12 mouse cellular contexts compared by ENCODE assay signal in the genomic region with DNA sequence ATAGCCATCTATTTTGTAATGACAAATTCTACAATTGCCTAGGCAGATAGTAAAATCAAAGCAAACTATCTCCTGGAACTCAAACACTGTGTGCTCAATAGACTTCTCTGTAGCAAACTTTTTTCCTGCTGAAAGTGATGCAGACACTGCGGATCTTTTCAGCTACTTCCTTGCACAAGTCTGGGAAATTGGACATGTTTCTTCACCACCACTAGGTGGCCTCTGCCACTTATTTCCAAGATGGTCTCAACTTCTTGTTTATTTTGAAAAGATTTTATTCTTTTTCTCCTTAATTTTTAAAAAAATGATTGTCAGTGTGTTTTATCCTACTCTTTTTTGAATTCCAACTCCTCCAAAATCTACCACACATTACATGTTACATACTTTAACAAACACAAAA.
A peak's percentile ranks its signal among the peaks of the same experiment; 100 is the strongest.
DNase-seq lines count a peak whose midpoint lies in the region; ATAC-seq and TF ChIP-seq lines count a peak whose summit lies in the region.
"Had no signal": no experiment of that assay in that cellular context is flagged by ENCODE, and none has a peak within 500 bp of the region (broad histone marks: within the 10 kb centered on the region; RNA-seq: fewer than 3 reads in every experiment).

No protein-coding gene starts in this region.

- H3K36me3 ChIP-seq in forebrain, postnatal 0 days (ENCODE audit: insufficient read depth), result no peaks in the 10 kb centered on the region
- no peaks in the 10 kb centered on the region for H3K36me3 ChIP-seq in forebrain, embryonic 12.5 days (replicated peaks)
- no peaks in the 10 kb centered on the region for H3K36me3 ChIP-seq in ES-E14 (ENCODE audit: control insufficient read depth, insufficient read depth, low read length, poor library complexity, severe bottlenecking)
- H3K36me3 ChIP-seq: limb, embryonic 12.5 days; lung, embryonic 15.5 days had no signal

- H3K27me3 ChIP-seq in forebrain, postnatal 0 days (ENCODE audit: insufficient read depth, low read length), result no peaks in the 10 kb centered on the region
- no peaks in the 10 kb centered on the region for H3K27me3 ChIP-seq in forebrain, embryonic 12.5 days
- H3K27me3 ChIP-seq: limb, embryonic 12.5 days; lung, embryonic 15.5 days had no signal

- WGBS in forebrain, postnatal 0 days, result 63% methylated on average over 1 of the region's 1 CpGs
- WGBS in forebrain, embryonic 12.5 days, result 54% methylated on average over 1 of the region's 1 CpGs

- intact Hi-C loops in left cerebral cortex, postnatal 25 days (cut with DNase I), result loop anchor here (5.0 to 10.0 kb wide), 2 partner anchors 111 to 318 kb away; no protein-coding TSS in a partner anchor

- in situ Hi-C loops in ES-E14 (cut with MboI; ENCODE audit: low sequenced_read_pairs in 2 of 2, unreplicated experiment in 2 of 2), result loop anchor here (25.0 kb wide), 3 partner anchors 373 to 748 kb away; no protein-coding TSS in a partner anchor

- ATAC-seq in forebrain, postnatal 0 days, result no peak
- ATAC-seq in forebrain, embryonic 12.5 days (ENCODE audit: low FRiP score), result no peak
- ATAC-seq: forebrain, embryonic 16.5 days had no signal

- H3K4me1 ChIP-seq in forebrain, postnatal 0 days (ENCODE audit: insufficient read depth), result no peaks in the 10 kb centered on the region
- no peaks in the 10 kb centered on the region for H3K4me1 ChIP-seq in forebrain, embryonic 12.5 days
- no peaks in the 10 kb centered on the region for H3K4me1 ChIP-seq in ES-E14 (ENCODE audit: control insufficient read depth in 2 of 2, insufficient read depth in 2 of 2, low read length in 2 of 2, poor library complexity in 1 of 2)
- H3K4me1 ChIP-seq: limb, embryonic 12.5 days; lung, embryonic 15.5 days had no signal

- no peak overlapping the region for H3K27ac ChIP-seq in forebrain, postnatal 0 days (ENCODE audit: low read depth, low read length)
- no peak overlapping the region for H3K27ac ChIP-seq in forebrain, embryonic 12.5 days
- no peak overlapping the region for H3K27ac ChIP-seq in ES-E14 (ENCODE audit: insufficient read depth, low read depth, low read length, poor library complexity, severe bottlenecking)
- H3K27ac ChIP-seq: limb, embryonic 12.5 days; lung, embryonic 15.5 days had no signal

- peak; percentile 33 for DNase-seq in forebrain, postnatal 0 days
- DNase-seq in left cerebral cortex, postnatal 25 days (ENCODE audit: low spot score in 2 of 2), result peak; percentile 1 to 11
- DNase-seq in left cerebral cortex, adult 9 months (ENCODE audit: low spot score in 2 of 2), result no peak
- no peak for DNase-seq in ES-E14 (ENCODE audit: low read depth, low spot score)
- DNase-seq in mesoderm, embryonic 11.5 days (ENCODE audit: low read depth, low spot score), result peak; percentile 1
- no peak for DNase-seq in urinary bladder, postnatal 10 days (ENCODE audit: low spot score)
- no peak for DNase-seq in heart, adult 8-10 months (ENCODE audit: low spot score)
- DNase-seq: thymus, adult 18-20 months had no signal

- no peaks in the 10 kb centered on the region for H3K9me3 ChIP-seq in forebrain, postnatal 0 days (ENCODE audit: low read length)
- H3K9me3 ChIP-seq in forebrain, embryonic 12.5 days, result no peaks in the 10 kb centered on the region
- H3K9me3 ChIP-seq in ES-E14 (ENCODE audit: control insufficient read depth, insufficient read depth, low read depth, low read length), result no peaks in the 10 kb centered on the region
- H3K9me3 ChIP-seq: limb, embryonic 12.5 days; lung, embryonic 15.5 days had no signal

- H3K4me2 ChIP-seq in forebrain, postnatal 0 days (ENCODE audit: low read depth), result no peak overlapping the region
- no peak overlapping the region for H3K4me2 ChIP-seq in forebrain, embryonic 12.5 days
- H3K4me2 ChIP-seq: limb, embryonic 12.5 days; lung, embryonic 15.5 days had no signal

- H3K4me3 ChIP-seq in forebrain, postnatal 0 days (ENCODE audit: low read depth, low read length), result no peak overlapping the region
- H3K4me3 ChIP-seq in forebrain, embryonic 12.5 days (replicated peaks), result no peak overlapping the region
- no peak overlapping the region for H3K4me3 ChIP-seq in ES-E14 (ENCODE audit: insufficient read depth in 1 of 2, low read depth in 1 of 2, low read length in 2 of 2, poor library complexity in 1 of 2, severe bottlenecking in 1 of 2)
- H3K4me3 ChIP-seq: limb, embryonic 12.5 days; lung, embryonic 15.5 days had no signal

- no peak overlapping the region for H3K9ac ChIP-seq in forebrain, postnatal 0 days
- no peak overlapping the region for H3K9ac ChIP-seq in forebrain, embryonic 12.5 days
- H3K9ac ChIP-seq in ES-E14 (ENCODE audit: insufficient read depth, low read depth, low read length, poor library complexity, severe bottlenecking), result no peak overlapping the region
- H3K9ac ChIP-seq: limb, embryonic 12.5 days; lung, embryonic 15.5 days had no signal

- TF ChIP-seq CTCF in forebrain, postnatal 0 days (IDR thresholded peaks at IDR 0.05; ENCODE audit: low read depth), result peak; percentile 74

TF ChIP-seq in ES-E14, 5 proteins besides CTCF, POLR2A, EP300 and RAD21:
- TF ChIP-seq HCFC1 (IDR thresholded peaks at IDR 0.05; ENCODE audit: borderline replicate concordance, insufficient read depth, low read length), result no peak
- peak; percentile 70 for TF ChIP-seq ZC3H11A (IDR thresholded peaks at IDR 0.05; ENCODE audit: borderline replicate concordance, low read depth, low read length)
TF ChIP-seq in ES-E14: peak in this region for 1.

Comparison
In these comparisons a context has a peak if more than half of its experiments do, and no peak if none do; other contexts are left out.
1. DNase-seq: peak in forebrain, postnatal 0 days (single experiment), left cerebral cortex, postnatal 25 days (2 of 2) and mesoderm, embryonic 11.5 days (single experiment); none in left cerebral cortex, adult 9 months (0 of 2), ES-E14 (single experiment), urinary bladder, postnatal 10 days (single experiment) and heart, adult 8-10 months (single experiment).